Mouse (Mus musculus): ENCODE measurements at regions not wholly inside any gene's neighbourhood (a gene's known extent, or its start where the extent isn't known, plus 50 kb on each side); places are given as distances from the start of the nearest gene placed in this dataset.

DNA sequence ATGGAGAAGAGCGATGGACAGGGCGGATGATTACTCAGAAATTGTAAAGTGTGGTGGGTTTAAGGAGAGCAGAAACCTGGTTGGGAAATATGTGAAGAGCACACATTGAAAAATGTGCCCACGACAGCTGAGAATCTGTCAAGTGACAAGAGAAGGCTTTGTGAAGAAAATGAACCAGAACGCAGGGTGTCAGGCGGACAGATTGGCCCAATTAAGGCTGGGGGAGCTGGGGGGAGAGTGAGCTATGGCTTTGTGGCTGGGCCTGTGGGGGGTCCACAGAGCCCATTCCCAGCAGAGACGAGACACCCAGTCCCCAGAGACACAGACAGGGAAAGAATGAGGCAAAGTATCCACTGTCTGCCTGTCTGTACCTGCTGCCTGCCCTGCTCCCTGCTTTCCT, 153.3 kb downstream of the Shq1 start:
- no peak for DNase-seq (ENCODE audit: extremely low spot score, low spot score)

- DNase-seq (ENCODE audit: extremely low spot score, low spot score), result no peak
Observed at GRCm38 (mm10) chr6:100512676-100513075, 158.3 kb downstream of the Shq1 start.

DNA sequence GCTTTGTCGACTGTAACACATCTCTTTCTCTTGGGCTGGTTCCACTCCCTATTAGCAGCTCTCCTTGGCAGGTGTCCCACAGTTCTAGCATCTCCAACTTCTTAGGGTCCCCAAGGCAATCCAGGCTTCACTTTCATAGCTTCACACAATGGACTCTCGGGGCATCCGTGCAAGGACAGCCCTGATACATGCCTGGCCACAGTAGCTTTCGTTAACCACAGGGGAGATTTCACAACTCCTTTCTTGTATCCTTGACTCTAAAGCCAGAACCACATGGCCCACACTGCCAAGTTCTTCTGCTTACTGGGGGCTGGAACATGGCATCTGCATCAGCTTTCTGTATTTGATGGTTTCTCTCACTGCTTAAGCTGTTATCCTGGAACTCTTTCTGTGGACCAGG, 160.3 kb downstream of the Shq1 start:
- no peak for DNase-seq (ENCODE audit: extremely low spot score, low spot score)

- no peak for DNase-seq (ENCODE audit: extremely low spot score, low spot score)
Observed at GRCm38 (mm10) chr6:100505506-100506247, 165.3 kb downstream of the Shq1 start.

DNA sequence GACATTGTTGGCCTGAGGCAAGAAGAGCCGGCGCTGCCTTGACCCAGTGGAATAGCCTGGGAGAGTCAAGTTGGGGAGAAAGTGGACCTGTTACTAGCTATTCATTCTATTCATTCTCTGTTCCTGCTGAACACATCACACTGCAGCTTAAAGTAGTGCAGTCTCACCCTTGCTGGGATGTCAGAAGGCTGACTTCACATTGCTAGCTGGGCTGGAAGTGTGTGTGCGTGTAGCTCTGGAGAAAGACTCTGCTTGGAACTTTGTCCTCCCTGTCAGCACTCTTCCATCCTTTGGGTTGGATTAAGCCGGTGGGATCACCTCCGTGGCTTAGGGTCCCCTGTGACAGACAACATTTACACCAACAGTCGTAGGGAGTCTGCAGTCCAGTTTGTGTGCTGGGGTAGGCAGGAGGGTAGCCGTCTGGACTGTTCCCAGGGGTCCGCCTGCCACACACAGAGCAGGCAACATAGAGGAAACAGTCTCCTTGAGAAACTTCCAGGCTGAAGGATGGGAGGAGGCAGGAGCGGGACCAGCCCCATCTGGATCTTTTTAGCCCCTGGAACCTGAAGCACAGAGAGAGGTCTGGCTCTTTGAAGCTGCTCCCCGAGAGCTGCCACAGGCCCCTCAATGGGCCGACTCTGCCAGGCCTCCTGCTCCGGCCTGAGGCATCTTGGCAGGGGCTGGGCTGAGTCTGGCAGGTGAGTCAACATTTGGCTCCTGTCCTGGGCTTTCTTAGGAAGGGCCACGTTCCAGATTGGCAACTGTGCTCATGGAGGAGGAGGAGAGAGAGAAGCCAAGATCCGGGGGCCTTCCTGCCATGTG, 167.8 kb downstream of the Shq1 start:
- DNase-seq (ENCODE audit: extremely low spot score, low spot score), result no peak

- no peak for DNase-seq (ENCODE audit: extremely low spot score, low spot score)
Observed at GRCm38 (mm10) chr6:100502139-100502538, 168.8 kb downstream of the Shq1 start.

DNA sequence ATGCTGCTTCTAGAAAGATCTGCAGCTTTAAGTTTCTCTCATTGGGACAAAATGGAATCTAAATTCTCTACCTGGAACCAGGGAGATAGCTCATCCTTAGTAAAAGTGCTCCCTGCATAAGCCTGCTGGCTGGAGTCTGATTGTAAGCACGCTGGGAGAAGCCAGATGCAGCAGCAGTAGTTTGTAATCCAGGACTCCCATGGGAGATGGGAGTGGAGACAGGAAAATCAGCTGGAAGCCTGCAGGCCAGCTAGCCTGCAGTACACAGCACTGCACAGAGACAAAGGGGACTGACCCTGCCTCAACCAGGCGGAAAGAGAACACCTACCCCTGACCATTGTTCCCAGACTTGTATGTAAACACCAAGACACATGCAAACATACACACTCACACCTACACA, 170.2 kb downstream of the Shq1 start:
- no peak for DNase-seq (ENCODE audit: extremely low spot score, low spot score)

DNA sequence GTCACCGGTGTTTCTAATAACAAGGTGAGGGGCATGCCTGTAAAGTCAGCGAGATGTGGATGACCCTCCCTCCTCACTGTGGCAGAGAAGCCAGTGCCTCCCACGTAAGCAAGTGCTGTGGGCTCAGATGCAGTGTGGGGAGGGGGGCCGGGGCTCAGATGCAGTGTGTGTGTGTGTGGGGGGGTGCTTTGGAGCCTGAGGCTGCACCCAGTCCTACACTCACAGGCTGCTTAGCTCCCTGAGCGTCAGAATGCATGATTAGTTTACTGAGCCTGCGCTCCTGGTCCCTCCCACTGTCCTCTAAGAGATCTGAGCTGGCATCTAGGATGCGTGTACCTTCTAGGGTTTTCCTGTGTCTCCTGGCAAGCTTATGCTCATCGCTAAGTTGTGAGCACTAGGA, 170.9 kb downstream of the Shq1 start:
- DNase-seq (ENCODE audit: extremely low spot score, low spot score), result no peak

- no peak for DNase-seq (ENCODE audit: extremely low spot score, low spot score)
Observed at GRCm38 (mm10) chr6:100498861-100499271, 172.1 kb downstream of the Shq1 start.

GRCm38 (mm10) chr6:100498126-100498525, 172.8 kb downstream of the Shq1 start:
- no peak for DNase-seq (ENCODE audit: extremely low spot score, low spot score)

- no peak for DNase-seq (ENCODE audit: extremely low spot score, low spot score)
Observed at GRCm38 (mm10) chr6:100496135-100496534, 174.8 kb downstream of the Shq1 start.

DNA sequence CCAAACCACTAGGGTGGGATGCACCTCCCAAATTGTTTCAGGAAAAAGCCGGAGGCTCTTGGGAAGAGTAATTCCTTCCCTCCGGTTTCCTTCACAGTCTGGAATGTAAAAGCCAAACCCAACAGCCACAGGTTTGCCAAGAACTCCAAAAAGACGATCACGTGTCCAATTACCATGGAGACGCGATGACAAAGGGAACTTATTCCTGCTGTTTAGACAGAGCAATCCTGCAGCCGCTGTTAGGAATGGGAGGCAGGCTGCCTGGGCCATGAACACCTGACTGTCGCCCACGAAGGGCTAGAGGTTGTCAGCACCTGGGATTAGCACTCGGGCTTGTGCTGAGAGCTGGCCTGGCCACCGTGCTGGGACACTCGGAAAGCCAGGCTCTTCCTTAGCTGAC, 175.8 kb downstream of the Shq1 start:
- no peak for DNase-seq (ENCODE audit: extremely low spot score, low spot score)

- no peak for DNase-seq (ENCODE audit: extremely low spot score, low spot score)
Observed at GRCm38 (mm10) chr6:100493558-100493957, 177.4 kb downstream of the Shq1 start.

DNA sequence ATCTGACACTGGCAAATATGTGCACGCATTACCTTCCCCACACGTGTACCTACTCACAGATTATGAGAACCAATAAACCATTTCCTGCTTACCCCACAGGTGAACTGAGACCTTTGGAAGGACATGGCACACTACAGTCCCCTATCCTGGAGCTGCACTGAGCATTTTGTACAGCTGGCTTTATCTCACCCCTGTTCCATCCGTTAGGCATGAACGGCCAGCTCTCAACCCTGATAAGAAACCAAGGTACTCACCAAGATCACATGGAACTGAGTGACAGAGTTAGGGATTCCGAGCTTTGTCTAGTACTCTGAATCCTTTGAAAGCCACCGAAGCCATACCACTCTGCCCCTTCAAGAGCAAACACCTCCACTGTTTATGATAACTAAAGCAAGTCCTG, 179.1 kb downstream of the Shq1 start:
- no peak for DNase-seq (ENCODE audit: extremely low spot score, low spot score)

- DNase-seq (ENCODE audit: extremely low spot score, low spot score), result no peak
Observed at GRCm38 (mm10) chr6:100490920-100491712, 179.8 kb downstream of the Shq1 start.

DNA sequence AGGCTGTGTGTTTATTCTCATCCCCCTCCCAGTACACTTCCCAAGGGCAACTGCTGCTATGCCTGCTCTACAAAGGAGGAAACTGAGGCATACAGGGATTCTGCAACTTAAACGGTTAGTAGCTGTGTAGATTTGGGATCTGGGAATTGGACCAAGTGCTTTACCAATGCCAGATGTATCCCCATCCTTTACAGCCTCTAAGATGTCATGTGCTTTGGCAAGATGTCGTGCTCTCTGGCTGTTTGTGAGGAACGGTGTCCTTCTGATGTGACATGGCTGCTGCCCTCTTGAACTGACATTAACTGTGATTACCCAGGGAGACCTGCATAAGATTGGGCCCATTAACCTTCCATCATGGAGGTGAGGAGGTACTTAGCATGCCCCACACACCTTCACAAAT, 187.1 kb downstream of the Shq1 start:
- DNase-seq (ENCODE audit: extremely low spot score, low spot score), result no peak

- no peak for DNase-seq (ENCODE audit: extremely low spot score, low spot score)
Observed at GRCm38 (mm10) chr6:100483084-100483810, 187.7 kb downstream of the Shq1 start.

DNA sequence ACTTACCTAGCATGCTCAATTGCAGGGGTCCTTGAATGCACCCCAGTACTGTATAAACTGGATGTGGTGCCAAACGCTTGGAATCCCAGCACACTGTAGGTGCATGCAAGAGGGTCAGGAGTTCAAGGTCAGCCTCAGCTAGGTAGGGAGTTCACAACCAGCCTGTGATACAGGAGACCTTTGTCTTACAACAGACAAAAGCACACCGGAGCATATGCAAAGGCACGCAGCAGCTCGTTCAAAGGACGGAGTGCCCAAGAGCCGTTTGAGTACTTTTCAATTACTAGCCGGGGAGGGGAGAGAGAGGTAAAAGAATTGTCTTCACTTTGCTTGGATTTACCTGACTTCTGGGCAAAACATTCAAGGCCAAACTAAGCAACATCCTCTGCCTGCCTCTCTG, 188.4 kb downstream of the Shq1 start:
- no peak for DNase-seq (ENCODE audit: extremely low spot score, low spot score)

DNA sequence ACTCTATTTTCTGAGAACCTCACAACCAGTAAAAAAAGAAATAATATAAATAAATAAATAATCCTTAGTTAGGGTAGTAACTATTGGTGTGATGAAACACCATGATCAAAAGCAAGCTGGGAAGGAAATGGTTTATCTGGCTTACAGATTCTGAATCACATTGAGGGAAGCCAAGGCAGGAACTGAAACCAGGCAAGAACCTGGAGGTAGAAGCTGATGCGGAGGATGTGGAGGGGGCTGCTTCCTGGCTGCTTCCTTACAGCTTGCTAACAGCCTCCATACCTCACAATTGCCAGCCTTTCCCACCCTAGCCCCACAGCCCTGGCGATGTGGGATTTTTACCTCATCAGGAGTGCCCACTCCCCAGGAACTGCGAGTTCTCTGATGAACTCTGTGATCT, 190.4 kb downstream of the Shq1 start:
- DNase-seq (ENCODE audit: extremely low spot score, low spot score), result no peak

DNA sequence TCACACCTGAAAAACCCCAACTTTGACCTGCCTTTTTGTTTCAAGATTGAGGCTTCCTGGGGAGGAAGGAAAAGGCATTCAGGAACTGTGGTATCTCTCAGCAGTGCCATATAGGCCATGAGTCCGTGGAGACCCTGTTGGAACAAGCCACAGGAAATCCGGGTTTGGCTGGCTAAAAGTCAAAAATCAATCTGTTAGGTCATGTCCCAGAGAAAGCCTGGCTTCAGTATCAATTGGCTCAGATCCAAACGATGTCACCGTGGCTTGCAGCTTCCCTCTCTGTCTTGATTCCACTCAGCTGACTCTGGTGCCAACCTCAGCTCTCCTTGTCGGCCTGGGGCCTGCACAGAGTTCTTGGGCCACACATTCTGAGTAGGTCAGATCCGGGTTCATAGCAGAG, 191.1 kb downstream of the Shq1 start:
- no peak for DNase-seq (ENCODE audit: extremely low spot score, low spot score)

DNA sequence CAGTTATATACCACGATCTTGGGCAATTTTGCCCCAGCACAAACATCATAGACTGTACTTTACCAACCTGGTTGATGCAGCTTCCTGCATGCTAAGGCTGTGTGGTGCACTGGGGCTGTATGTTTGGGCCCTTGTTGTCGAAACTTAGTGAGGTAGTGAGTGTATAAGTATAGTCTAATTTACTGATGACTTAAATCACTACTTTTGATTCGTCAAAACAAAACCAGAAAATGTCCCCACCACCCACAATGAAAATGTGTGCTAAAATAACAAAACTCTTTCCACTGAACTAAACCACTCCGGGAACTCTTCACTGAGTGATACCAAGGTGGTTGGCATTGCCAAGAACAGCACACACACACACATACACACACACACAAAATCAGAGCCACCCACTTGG, 191.5 kb downstream of the Shq1 start:
- DNase-seq (ENCODE audit: extremely low spot score, low spot score), result no peak
